Mouse (Mus musculus) lung, adult 10 weeks (tissue): Measurements from ENCODE around the gene Upf3b. TPM values are rescaled to one million over a fixed set of nuclear protein-coding genes. Genes with fewer than 3 reads are reported as not detected.

Source experiments
- polyA plus RNA-seq: library from polyadenylated mRNA; stranded (reverse); fragments of 350-450 nt; fragmentation: Illumina TruSeq; extraction: RNeasy Lipid Tissue Mini Kit (QIAGEN cat#74804); gene quantifications from one replicate; pipeline ENCODE4 v1.2.3, GENCODE M21; 2014; ENCODE audit warnings: low read depth, low replicate concordance; ENCODE audit not compliant: insufficient read depth

Gene Upf3b
- 10.3 TPM for polyA plus RNA-seq

DNA sequence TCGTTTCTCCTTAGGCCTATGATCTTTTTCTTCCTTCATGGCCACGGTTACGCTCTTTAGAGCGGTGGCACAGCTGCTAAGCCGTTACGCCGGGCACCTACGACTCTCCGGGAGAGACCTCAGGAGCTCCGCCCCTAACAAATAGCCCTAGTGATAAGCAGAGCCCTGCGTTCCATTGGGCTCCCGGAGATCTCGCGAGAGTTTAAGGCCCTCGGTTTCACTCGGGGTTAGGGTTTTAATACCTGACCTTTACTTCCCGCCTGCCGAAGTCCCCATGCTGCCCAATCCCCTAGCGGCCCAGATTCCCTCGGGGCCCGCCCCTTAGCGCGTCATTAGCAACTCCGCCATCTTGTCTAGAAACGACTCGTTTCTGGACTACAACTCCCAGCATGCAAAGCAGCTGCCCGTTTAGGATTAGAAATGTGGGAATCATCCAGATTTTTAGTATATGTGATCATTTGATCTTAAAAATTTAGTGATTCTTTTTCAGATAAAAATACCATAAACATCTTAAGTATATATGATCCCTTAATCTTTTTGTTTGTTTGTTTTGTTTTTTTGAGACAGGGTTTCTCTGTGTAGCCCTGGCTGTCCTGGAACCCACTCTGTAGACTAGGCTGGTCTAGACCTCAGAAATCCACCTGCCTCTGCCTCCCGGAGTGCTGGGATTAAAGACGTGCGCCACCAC, at the start of gene Upf3b:
TSS of gene Upf3b (minus strand) at position 130 of the 688 bp plus-strand sequence.

DNA sequence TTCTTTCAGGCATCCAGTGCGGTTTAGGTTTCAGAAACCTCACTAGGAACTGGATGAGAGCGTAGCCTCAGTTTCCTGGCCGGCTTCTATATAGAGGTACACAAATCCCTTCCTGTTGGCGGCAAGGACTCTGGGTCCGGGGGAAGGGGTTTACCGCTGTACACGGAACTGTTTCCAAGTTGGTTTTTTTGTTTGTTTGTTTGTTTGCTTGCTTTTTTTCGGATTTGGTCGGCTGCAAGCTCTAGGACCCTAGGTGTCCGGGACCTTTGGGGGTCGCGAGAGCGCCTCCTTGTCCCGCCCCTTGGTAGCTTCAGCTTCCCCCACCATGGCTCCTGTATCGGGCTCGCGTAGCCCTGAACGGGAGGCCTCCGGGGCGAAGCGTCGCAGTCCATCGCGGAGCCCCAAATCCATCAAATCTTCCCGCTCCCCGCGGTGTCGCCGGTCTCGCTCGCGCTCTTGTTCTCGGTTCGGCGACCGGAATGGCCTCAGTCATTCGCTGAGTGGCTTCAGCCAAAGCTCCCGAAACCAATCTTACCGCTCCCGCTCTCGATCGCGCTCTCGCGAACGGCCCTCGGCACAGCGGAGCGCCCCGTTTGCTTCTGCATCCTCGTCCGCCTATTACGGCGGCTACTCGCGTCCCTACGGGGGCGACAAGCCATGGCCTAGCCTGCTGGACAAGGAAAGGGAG, 16.7 kb upstream of the Upf3b start, which contains the start of gene Nkap:
TSS of gene Nkap (plus strand) at position 125 of the 688 bp plus-strand sequence.

DNA sequence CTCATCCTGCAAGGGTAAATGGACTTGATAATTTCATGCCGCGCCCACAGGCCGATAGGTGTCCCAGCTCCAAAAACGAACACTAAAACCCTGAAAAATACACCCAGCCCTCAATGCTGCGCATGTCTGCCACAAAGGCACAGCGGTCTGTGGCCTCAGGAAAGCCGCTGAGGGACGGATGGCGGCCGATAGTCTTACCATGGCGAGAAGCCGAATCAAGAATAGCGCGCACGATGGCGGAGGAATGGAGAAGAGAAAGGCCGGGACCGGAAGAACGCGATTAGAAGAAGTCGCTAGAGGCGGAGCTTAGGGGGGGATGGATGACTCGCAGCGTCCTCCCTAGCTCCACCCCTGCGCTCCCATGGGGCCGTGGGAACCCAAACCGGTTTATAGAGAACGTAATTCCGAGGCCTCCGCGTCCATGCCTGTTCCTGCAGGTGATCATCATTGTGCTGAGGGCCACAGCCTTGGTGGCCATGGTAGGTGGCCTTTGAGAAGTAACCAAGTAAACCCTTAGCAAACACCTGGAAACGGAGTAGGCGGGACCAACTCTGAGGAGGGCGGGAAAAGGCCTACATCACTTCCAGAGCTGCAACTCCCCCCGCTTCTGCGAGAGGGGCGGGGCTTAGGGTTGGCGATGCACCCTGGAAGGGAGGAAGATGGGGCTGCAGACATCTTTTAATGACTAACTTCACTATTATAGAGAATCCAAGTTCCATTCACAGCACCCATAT, 25.0 kb downstream of the Upf3b start, which contains the start of gene Rpl39:
TSS of gene Rpl39 (minus strand) at position 476 of the 734 bp plus-strand sequence.

DNA sequence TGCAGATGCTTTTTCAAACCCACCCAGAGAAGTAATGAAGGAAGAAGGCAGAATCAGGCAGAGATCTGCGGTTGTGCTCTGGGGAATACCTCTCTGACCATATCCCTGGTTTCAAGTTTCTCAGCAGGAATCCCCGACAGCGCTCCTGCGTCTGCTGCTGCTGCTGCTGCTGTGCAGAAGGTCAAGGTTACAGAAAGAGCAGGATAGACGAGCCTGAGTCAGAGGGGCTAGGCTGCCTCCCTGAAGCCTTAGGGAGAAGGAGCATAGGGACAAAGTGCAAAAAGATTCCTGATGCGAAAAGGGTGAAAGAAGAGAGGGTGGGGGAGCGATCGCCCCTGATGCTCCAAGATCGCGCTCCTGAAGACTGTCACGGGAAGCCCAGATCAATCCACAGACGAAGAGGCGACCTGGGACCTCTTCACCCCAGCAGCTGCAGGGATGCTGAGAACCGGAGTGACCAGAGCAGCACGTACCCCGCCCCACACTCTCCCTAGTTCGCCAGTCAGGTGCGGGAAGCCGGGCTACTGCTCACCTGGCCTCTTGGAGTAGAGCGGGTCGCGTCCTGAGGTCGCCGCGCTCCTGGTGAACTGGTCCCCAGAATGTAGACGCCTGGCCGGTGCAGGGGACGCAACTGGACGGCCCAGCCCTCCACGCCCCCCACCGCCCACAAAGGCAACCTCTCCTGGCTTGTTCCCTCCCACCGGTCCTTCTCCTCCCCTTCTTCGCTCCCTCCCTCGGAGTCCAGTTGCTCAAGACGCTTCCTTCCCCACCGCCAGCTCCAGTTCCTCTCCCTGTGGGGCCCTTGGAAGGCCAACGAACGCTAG, 61.8 kb downstream of the Upf3b start, which contains the start of gene Sowahd:
TSS of gene Sowahd (plus strand) at position 780 of the 824 bp plus-strand sequence.

Other genes with a start within 250 kb of the Upf3b start
- gene Ube2a, start 236.4 kb downstream of the Upf3b start, polyA plus RNA-seq: 46.0 TPM
- gene C330007P06Rik, start 236.2 kb downstream of the Upf3b start, polyA plus RNA-seq: 23.1 TPM
- 2.6 TPM for gene Nkrf, start 207.4 kb downstream of the Upf3b start, polyA plus RNA-seq
- 6.1 TPM for gene Sept6, start 118.5 kb downstream of the Upf3b start, polyA plus RNA-seq
- gene Sowahd, start 61.5 kb downstream of the Upf3b start, polyA plus RNA-seq: not detected
- gene Rpl39, start 24.9 kb downstream of the Upf3b start, polyA plus RNA-seq: 792 TPM
- gene Nkap, start 16.5 kb upstream of the Upf3b start, polyA plus RNA-seq: 6.7 TPM
- 2.6 TPM for gene Akap14, start 58.5 kb upstream of the Upf3b start, polyA plus RNA-seq
- 348 TPM for gene Ndufa1, start 80.8 kb upstream of the Upf3b start, polyA plus RNA-seq
- gene Rnf113a1, start 80.9 kb upstream of the Upf3b start, polyA plus RNA-seq: 2.7 TPM
- not detected for gene Gm9, start 100.7 kb upstream of the Upf3b start, polyA plus RNA-seq
- gene Rhox1, start 111.9 kb upstream of the Upf3b start, polyA plus RNA-seq: not detected
- not detected for gene Rhox2a, start 134.7 kb upstream of the Upf3b start, polyA plus RNA-seq
- not detected for gene Rhox3a, start 139.6 kb upstream of the Upf3b start, polyA plus RNA-seq
- gene Rhox4a, start 155.0 kb upstream of the Upf3b start, polyA plus RNA-seq: not detected